Mouse (Mus musculus) MN1 (cell line): ENCODE data around the gene Fhod1.

ENCODE experiments used
- DNase-seq: peaks from one replicate; pipeline ENCODE4 v3.0.0-alpha.2; 2016; ENCODE audit warnings: low spot score

The Fhod1 gene

DNA sequence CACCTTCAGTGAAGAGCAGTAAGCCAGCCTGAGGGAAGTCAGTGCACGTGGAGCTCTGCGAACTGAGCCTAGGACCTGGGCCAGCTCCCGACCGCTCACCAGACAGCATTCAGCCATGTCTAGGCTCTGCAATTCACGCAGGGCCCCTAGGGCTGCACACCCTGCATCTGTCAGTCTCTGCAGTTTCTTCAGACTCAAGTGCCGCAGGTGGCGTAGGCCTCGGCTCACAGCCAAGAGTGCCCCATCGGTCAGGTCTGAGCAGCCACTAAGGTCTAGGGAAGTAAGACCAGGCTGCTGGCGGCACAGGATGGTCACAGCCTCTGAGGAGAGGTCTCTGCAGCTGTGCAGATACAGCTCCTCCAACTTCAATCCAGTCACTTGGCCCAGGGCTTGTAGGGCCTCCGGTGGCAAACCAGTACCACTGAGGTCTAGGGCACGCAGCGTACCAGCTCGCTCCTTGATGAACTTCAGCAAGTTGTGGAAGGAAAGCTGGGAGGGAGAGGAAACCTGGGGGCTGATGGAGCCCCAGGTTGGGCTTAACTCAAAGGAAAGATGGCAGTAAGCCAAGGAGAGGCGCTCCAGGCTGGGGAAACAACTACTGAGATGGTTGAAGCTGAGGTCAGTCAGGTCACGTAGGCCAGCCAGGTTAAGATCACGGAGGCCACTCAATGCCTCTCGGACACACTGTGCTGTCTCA, 32.5 kb downstream of the Fhod1 start:
- no peak for DNase-seq

- no peak for DNase-seq
These were observed 33.9 kb downstream of the Fhod1 start for GRCm38 (mm10) chr8:105313622-105314402.

- DNase-seq, result no peak
These were observed 34.8 kb downstream of the Fhod1 start for GRCm38 (mm10) chr8:105312891-105313481.

DNA sequence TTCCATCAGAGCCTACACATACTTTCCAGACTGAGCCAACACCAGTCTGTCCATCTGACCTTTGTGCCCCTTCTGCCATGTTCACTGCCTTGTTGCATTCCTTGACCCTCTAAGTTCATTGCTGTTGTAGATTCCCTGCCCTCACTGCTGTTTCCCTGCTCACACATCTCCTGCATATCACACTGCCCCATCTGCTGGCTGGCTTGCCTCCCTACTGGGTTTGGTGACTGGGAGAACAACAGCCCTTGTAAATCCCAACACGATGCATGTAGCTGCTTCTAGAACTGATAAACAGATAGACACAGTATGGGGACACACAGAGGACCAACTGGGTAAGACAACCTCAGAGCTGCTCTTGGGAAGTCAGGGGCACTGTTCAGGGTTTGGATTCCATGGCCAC, 36.0 kb downstream of the Fhod1 start:
- DNase-seq, result no peak

DNA sequence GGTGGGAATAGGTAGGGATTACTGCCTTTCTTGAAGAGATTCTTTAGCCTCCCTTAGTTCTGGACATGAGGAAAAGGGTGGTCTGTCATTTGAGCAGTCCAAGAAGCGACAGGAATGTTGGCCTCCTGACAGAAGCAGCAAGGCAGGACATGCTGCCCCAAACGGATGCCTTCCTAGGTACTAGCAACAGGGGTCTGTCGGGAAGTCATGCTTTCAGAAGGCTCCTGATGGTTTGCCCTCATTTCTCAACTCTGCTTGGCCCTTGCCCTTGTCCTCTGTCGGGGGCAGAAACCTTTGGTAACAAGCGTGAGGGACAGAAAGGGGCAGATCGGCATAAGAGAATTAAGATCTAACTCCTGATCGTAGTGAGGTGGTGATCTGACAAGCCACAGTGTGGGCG, 37.6 kb downstream of the Fhod1 start:
- no peak for DNase-seq

- no peak for DNase-seq
These were observed 38.5 kb downstream of the Fhod1 start for GRCm38 (mm10) chr8:105309142-105309847.

- no peak for DNase-seq
These were observed 39.3 kb downstream of the Fhod1 start for GRCm38 (mm10) chr8:105308428-105308827.

- DNase-seq, result no peak
These were observed 40.1 kb downstream of the Fhod1 start for GRCm38 (mm10) chr8:105307670-105308069.

- no peak for DNase-seq
These were observed 41.5 kb downstream of the Fhod1 start for GRCm38 (mm10) chr8:105306146-105306691.

DNA sequence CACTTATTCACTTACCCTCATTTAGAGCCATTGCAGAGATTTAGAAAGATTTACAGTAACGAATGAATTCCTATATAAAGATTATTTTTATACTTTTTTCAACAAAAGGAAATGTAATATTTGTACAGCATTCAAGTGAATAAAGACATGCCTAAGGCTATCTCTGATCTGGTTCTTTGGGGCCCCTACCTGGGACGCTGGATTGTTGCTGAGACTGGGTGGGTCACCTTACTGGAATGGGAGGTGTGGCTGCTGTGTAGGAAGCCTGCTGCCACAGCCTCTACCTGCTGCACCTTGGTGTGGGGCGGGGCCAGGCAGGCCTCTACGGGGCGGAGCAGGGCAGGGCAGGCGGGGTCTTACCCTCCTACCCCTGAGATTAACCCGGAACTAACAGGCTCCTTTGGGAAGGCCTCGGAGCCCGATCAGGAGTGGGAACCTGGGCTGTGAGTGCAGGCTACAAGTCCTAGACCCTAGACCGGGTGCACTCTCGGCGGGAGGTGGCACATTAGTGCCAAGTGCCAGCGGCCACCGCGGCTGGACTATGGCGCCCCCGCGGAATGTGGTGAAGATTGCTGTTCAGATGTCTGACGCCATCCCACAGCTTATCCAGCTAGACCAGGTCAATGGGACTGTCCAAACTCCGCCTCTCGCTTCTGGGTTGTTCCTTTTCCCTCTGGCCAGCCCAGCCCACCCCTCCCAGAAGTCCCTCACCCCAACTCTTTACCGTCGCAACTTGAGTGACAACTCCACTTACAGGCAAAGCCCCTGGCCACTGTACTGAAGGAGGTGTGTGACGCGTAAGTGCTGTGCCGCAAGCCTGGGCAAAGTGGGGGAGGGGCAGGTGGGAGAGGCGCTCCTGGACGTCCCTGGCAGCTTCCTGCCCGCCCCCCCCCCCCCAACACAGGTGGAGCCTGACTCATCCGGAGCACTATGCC, 42.3 kb downstream of the Fhod1 start, which contains the start of gene Elmo3:
Gene Elmo3, plus strand, starts transcription at position 391 of the 935 bp plus-strand sequence.
- DNase-seq, result peak; percentile 55

DNA sequence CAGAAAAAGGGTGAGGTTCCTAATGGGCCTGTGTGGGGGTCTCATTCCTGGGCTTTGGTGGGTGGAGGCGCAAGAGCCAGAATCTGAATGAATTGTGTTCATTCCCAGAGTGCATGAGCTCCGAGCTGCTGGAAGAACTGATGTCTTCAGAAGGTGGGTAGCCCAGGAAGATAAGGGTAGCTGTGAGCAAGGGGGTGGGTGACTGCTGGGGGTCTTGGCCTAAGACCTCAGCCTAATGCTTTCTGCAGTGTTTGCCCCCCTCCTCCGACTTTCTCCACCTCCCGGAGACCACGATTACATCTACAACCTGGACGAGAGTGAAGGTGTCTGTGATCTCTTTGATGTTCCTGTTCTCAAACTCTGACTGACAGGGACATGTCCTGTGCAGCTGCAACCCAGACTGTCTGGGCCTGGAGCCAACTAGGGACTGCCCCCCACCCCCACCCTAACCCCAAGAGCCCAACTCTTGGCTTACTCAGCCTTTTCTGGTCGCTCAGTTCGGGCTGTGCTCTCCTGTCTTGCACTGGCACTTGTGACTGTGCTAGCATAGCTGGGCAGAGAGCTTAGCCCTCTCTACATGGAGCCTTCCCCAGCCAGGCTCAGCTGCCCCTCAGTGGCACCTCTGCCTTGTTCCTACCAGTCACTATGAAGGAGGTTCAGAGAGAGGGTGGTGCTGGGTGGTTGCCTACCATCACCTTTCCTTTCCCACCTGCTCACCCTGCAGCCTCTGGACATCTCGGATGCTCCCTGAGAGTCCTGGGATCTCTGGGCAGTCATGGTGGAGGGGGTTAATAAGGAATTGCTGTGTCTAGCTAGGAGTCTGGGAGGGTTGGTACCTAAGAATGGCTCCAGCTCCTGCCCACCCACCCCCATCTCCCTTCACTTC, 43.2 kb downstream of the Fhod1 start:
- DNase-seq, result peak; percentile 78

DNA sequence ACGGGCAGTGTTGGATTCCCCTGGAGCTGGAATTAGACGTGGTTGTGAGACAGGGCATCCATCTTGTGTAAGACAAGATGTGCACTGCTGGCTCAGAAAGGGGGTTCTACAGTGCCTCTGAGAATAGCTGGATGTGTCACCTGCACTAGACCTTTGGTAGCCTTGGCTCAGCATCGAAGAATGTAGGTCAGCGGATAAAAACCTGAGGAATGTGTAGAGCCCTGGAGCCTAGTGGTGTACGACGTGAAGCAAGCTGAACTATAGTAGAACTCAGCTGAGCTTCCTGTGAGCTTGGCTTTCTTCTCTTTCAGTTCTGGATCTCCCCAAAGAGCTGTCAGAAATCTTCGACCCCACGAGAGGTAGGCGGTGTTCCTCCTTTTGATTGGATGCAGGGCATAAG, 43.9 kb downstream of the Fhod1 start:
- no peak for DNase-seq

- DNase-seq, result no peak
These were observed 44.4 kb downstream of the Fhod1 start for GRCm38 (mm10) chr8:105303396-105303795.

DNA sequence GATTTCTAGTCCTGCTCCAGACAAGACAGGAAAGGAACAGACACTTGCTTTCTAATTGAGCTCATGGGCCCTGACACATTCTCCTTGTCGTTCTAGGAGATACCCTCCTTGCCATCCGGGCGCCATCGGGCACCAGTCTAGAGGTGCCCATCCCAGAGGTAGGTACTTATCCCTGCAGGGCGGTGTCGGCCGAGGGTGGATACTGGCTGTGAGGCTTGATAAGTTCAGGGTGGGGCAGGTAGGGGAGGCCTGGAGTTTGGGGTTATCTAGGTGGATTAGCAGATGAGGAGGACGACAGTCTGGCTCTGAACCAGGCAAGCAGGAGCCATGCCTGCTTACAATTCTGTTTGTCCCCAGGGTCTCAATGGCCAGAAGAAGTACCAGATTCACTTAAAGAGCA, 47.8 kb downstream of the Fhod1 start:
- DNase-seq, result no peak

DNA sequence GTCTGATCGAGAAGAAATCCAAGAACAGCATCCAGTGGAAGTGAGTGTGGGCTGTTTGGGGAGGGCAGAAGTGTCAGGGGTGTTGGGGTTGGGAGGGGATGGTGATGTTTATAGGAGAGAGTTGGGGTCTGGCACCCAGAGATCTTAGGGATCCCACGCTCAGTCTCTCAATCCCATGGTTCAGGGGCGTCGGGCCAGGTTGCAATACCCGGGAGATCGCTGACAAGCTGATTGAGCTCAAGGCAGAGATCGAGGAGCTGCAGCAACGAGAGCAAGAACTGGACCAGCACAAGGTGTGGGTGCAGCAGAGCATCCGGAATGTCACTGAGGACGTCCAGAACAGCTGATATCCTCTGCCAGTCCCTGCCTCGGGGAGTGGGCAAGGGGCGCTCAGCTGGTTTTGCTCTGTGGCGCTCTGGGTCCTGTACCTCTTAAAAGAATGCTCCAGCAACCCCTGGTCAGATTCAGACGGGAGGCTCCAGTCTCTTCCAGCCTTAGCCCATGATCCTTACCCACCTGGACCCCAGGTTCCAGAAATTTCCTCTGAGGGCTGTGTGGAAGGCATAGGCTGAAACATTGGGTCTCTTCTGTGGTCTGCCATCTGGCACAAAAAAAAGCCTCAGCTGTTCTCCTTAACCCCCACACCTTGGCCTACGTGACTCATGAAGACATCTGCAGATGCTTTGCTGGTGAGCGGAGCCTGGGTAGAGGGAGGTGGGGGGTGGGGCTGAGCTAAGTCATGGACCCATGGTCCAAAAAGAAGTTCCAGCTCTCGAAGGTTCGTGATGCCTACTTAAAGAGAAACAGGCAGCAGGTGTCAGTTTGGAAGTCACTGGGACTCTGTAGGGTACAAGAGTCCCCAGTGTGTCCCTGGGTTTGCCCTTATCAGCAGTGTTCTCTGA, 49.2 kb downstream of the Fhod1 start:
- peak; percentile 65 for DNase-seq

DNA sequence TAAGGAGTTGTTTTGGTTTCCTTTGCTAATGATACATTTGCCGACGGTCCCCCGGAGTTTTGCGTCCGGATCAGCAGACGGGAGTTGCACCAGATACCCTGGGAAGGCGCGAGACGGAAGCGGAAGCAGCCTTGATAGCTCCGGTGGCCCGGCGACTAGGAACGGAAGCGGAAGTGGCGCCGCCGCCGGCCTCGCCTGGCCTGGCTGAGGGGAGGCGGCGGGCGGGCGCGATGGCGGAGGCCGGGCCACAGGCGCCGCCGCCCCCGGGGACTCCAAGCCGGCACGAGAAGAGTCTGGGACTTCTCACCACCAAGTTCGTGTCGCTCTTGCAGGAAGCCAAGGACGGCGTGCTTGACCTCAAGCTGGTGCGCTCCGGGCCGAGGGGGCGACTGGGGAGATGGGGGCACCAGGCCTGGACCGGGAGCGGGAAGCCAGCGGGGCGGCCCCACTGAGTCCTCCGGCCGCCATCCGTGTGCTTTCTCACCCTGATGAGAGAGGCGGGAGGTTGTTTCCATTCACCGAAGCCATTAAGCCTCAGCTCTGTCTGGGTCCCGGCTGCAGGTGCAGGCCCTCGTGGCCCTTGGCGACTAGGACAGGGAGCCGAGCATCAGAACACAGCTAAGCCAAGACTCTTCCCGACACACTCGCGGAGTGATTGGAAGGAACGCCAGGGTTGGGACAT, 50.1 kb downstream of the Fhod1 start, which contains the start of gene E2f4:
Gene E2f4, plus strand, starts transcription at position 153 of the 682 bp plus-strand sequence.
- DNase-seq, result peak; percentile 94

- DNase-seq, result no peak
These were observed 51.7 kb downstream of the Fhod1 start, which contains the start of gene Exoc3l for GRCm38 (mm10) chr8:105295895-105296573. Gene Exoc3l, minus strand, starts transcription at chr8:105296101.
